Mouse (Mus musculus): Measurements from ENCODE around the gene Gzma. TPM values are rescaled to one million over a fixed set of nuclear protein-coding genes. Genes with fewer than 3 reads are reported as not detected.

Gzma gene
- not detected in 2 replicates for polyA plus RNA-seq (2014; fragmentation: Nextera tagmentation; extraction: Ambion mirVana)

DNA sequence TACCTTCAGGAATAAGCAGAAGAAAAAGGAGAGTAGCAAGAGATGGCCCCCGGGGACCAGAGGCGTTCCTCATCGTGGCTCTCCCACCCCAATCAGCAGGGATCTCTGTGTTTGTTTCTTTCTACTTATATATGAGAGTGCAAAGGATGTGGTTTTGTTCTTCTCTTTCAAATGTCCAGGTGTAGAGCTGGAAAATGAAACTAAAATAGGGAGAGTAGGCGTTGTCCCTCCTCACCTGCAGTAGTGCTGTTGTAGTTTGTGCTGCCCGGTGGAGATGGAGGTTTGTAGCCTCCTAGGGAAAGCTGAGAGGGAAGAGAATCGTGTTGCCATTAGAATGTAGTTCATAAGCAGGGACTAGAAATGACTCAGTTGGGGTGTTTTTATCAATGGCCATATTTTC is at the start of gene Gzma:
Gene Gzma (minus strand): TSS at position 103 of the 400 bp plus-strand sequence.
- H3K9me3 ChIP-seq (ENCODE audit: control insufficient read depth, low read length) = no peaks in the 10 kb centered on the region
- no peaks in the 10 kb centered on the region for H3K27me3 ChIP-seq (ENCODE audit: control insufficient read depth, insufficient read depth, low read length)
- no peak for ATAC-seq (replicated peaks; ENCODE audit: low FRiP score)
- H3K4me1 ChIP-seq (replicated peaks; ENCODE audit: control insufficient read depth, insufficient read depth, low read length) = no peaks in the 10 kb centered on the region
- H3K4me3 ChIP-seq (ENCODE audit: low read depth, low read length) = no peak within 1 kb of the TSS
- H3K36me3 ChIP-seq (ENCODE audit: control insufficient read depth, insufficient read depth, low read length) = no peaks in the 10 kb centered on the region
- DNase-seq (ENCODE audit: low spot score) = no peak
- no peak within 1 kb of the TSS for H3K4me2 ChIP-seq (ENCODE audit: low read depth, low read length, severe bottlenecking)
- H3K27ac ChIP-seq (ENCODE audit: low read depth, low read length) = no peak within 1 kb of the TSS
- no peak within 1 kb of the TSS for H3K9ac ChIP-seq (ENCODE audit: low read length)
- 91% methylated on average over 6 of the region's 6 CpGs for WGBS

DNA sequence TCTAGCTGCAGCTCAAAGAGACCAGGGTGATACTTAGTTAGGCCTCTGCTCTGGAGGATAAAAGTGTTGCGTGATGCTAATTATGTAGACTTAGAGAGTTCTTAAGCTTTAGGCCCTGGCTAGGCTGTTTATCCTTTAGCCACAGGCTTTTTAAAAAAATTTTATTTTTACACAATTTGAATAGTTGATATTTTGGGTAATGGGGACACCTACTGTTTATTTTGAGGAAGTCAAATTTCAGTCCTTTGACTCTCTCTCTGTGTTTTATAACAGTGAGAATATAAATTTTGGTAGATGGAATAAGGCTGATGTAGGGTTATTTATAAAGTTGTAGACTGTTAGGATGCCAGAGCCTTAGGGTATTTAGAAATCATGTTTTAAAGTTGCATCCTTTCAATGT is 38.8 kb upstream of the Gzma start:
- Histone ChIP-seq H3K27ac (ENCODE audit: low read depth, low read length) (no peak overlapping the region), H3K27me3 (ENCODE audit: control insufficient read depth, insufficient read depth, low read length) (no peaks in the 10 kb centered on the region), H3K4me1 (replicated peaks; ENCODE audit: control insufficient read depth, insufficient read depth, low read length) (no peaks in the 10 kb centered on the region), H3K9me3 (ENCODE audit: control insufficient read depth, low read length) (no peaks in the 10 kb centered on the region), H3K9ac (ENCODE audit: low read length) (no peak overlapping the region), H3K4me3 (ENCODE audit: low read depth, low read length) (no peak overlapping the region), H3K4me2 (ENCODE audit: low read depth, low read length, severe bottlenecking) (no peak overlapping the region), H3K36me3 (ENCODE audit: control insufficient read depth, insufficient read depth, low read length) (no peaks in the 10 kb centered on the region)
- ATAC-seq (replicated peaks; ENCODE audit: low FRiP score) = no peak
- 93% methylated on average over 1 of the region's 1 CpGs for WGBS
- no peak for DNase-seq (ENCODE audit: low spot score)

DNA sequence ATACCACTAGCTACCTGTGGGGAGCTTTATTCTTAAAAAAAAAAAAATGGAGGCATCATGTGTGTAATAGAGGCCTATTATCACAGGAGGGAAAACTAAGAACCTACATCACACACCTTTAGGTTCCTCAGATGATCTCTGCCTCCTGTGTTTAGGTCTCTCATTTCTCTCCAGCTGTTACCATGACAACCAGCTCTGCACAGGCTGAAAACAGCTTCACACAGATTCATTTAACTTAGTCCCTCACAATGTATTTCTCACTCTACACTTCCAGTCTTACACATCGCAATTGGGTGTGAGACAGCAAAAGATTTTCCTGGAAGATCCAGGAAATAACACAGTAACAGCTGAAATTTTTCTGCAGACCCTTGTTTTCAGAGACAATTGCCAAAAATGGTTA is 29.2 kb upstream of the Gzma start:
- WGBS = 90% methylated on average over 1 of the region's 1 CpGs
- Histone ChIP-seq H3K9me3 (ENCODE audit: control insufficient read depth, low read length) (no peaks in the 10 kb centered on the region), H3K36me3 (ENCODE audit: control insufficient read depth, insufficient read depth, low read length) (no peaks in the 10 kb centered on the region), H3K4me2 (ENCODE audit: low read depth, low read length, severe bottlenecking) (no peak overlapping the region), H3K27ac (ENCODE audit: low read depth, low read length) (no peak overlapping the region), H3K27me3 (ENCODE audit: control insufficient read depth, insufficient read depth, low read length) (no peaks in the 10 kb centered on the region), H3K4me3 (ENCODE audit: low read depth, low read length) (no peak overlapping the region), H3K4me1 (replicated peaks; ENCODE audit: control insufficient read depth, insufficient read depth, low read length) (no peaks in the 10 kb centered on the region), H3K9ac (ENCODE audit: low read length) (no peak overlapping the region)
- ATAC-seq (replicated peaks; ENCODE audit: low FRiP score) (no peak), DNase-seq (ENCODE audit: low spot score) (no peak)

DNA sequence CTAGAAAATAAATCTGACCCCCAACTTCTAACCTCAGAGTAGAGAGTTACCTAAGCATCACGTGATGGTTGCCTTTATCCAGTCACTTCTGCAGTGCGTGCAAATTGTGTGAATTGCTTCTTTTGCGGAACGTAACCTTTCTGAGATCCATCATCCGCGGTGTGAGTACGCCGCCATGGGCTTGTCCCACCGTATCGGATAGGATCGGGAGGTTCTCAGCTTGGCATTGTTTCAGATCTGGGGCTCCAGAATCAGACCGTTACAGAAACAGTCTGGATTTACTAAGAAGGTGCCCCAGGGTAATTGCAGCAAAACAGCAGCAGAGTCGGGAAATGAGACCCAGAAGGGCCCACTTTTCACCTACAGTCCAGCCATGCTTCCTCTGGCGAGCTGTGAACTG is 20.5 kb upstream of the Gzma start:
- Histone ChIP-seq H3K4me2 (ENCODE audit: low read depth, low read length, severe bottlenecking) (no peak overlapping the region), H3K27me3 (ENCODE audit: control insufficient read depth, insufficient read depth, low read length) (no peaks in the 10 kb centered on the region)
- DNase-seq (ENCODE audit: low spot score) = no peak

DNA sequence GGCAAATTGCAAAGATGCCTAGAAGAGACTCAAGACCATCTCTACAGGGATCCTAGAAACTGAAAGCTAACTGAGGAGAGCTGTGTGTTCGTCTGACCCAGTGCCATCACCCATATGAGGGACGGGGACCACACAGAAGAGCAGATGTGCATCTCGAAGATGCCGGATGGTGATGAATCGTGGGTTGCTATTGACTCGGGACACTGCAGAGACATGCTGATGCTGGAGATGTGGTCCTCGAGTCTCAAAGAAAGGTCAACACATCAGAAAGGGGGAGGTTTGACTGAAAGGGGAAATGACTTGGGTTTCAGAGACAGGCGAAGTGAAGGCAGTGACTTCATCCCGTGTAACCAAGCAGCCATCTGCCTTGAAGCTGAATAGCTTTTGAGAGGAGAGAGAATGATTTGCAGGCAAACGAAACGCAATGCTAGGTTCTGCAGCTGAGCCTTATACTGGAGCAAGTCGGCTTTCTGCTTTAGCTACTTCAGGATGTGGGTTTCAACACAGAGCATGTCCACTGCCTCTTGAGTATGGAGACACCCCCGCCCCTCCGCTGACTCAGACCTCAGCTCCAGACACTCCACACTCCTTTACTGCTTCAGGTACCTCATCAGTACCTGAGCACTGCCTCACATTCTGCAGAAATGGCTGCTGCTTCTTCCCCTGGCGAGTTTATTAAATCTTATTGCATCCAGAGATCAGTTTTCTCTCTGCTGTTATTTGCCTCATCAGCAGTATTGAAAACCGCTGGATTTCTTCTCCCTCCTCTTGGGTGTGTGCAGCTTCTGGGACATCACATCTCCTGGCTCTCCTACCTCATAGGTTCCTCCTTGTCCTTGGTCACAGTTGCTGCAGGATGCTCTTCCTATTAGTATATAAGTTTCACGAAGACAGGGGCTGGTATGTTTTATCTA is 19.8 kb upstream of the Gzma start:
- no peaks in the 10 kb centered on the region for H3K36me3 ChIP-seq (ENCODE audit: control insufficient read depth, insufficient read depth, low read length)
- 91% methylated on average over 17 of the region's 17 CpGs for WGBS
- ATAC-seq (replicated peaks; ENCODE audit: low FRiP score) = no peak

More for the DNA sequence above, 20.5 kb upstream of the Gzma start:
- Histone ChIP-seq H3K4me3 (ENCODE audit: low read depth, low read length) (no peak overlapping the region), H3K9ac (ENCODE audit: low read length) (no peak overlapping the region), H3K9me3 (ENCODE audit: control insufficient read depth, low read length) (no peaks in the 10 kb centered on the region), H3K27ac (ENCODE audit: low read depth, low read length) (no peak overlapping the region), H3K4me1 (replicated peaks; ENCODE audit: control insufficient read depth, insufficient read depth, low read length) (no peaks in the 10 kb centered on the region), H3K36me3 (ENCODE audit: control insufficient read depth, insufficient read depth, low read length) (no peaks in the 10 kb centered on the region)
- ATAC-seq (replicated peaks; ENCODE audit: low FRiP score) = no peak
- WGBS = 88% methylated on average over 14 of the region's 14 CpGs

DNA sequence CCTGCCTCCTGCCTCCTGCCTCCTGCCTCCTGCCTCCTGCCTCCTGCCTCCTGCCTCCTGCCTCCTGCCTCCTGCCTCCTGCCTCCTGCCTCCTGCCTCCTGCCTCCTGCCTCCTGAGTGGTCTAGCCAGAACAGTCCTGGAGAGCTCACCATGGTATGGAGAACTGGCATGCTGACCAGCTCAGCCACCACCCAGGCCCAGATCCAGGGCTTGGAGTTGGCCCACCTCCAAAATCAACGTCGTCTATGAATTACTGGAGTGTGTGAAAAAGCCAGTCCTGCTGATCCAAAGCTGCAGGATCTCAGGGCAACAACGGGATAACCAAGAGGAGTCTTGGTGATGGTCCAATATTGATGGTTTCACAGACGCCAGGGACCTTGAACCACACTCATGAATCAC is 18.2 kb upstream of the Gzma start:
- Histone ChIP-seq H3K4me2 (ENCODE audit: low read depth, low read length, severe bottlenecking) (no peak overlapping the region), H3K9ac (ENCODE audit: low read length) (no peak overlapping the region), H3K9me3 (ENCODE audit: control insufficient read depth, low read length) (no peaks in the 10 kb centered on the region), H3K36me3 (ENCODE audit: control insufficient read depth, insufficient read depth, low read length) (no peaks in the 10 kb centered on the region), H3K27ac (ENCODE audit: low read depth, low read length) (no peak overlapping the region), H3K27me3 (ENCODE audit: control insufficient read depth, insufficient read depth, low read length) (no peaks in the 10 kb centered on the region), H3K4me3 (ENCODE audit: low read depth, low read length) (no peak overlapping the region), H3K4me1 (replicated peaks; ENCODE audit: control insufficient read depth, insufficient read depth, low read length) (no peaks in the 10 kb centered on the region)
- no peak for DNase-seq (ENCODE audit: low spot score)
- no peak for ATAC-seq (replicated peaks; ENCODE audit: low FRiP score)
- 88% methylated on average over 4 of the region's 4 CpGs for WGBS

More for the DNA sequence above, 19.8 kb upstream of the Gzma start:
- Histone ChIP-seq H3K27ac (ENCODE audit: low read depth, low read length) (no peak overlapping the region), H3K4me3 (ENCODE audit: low read depth, low read length) (no peak overlapping the region), H3K4me1 (replicated peaks; ENCODE audit: control insufficient read depth, insufficient read depth, low read length) (no peaks in the 10 kb centered on the region), H3K9ac (ENCODE audit: low read length) (no peak overlapping the region), H3K4me2 (ENCODE audit: low read depth, low read length, severe bottlenecking) (no peak overlapping the region), H3K27me3 (ENCODE audit: control insufficient read depth, insufficient read depth, low read length) (no peaks in the 10 kb centered on the region), H3K9me3 (ENCODE audit: control insufficient read depth, low read length) (no peaks in the 10 kb centered on the region)
- DNase-seq (ENCODE audit: low spot score) = no peak

DNA sequence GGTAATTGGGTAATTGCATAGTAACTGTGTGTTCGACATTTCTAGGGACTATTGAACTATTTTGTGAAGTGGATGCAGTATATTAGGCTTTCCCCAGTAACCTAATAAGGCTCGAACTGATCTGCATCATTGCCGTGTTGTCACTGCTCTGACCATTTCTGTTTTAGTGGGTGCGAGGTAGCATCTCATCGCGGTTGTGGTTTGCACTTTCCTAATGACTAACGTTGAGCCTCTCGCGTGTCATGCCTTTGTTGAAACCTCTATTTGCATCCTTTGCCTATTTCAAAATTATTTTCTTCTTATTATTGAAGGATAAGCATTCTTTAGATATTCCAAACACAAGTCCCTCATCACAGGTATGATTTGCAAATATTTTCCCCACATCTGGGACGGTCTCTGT is 4.0 kb upstream of the Gzma start:
- ATAC-seq (replicated peaks; ENCODE audit: low FRiP score) (no peak), DNase-seq (ENCODE audit: low spot score) (no peak)
- no peaks in the 10 kb centered on the region for H3K36me3 ChIP-seq (ENCODE audit: control insufficient read depth, insufficient read depth, low read length)
- no peaks in the 10 kb centered on the region for H3K9me3 ChIP-seq (ENCODE audit: control insufficient read depth, low read length)
- H3K4me2 ChIP-seq (ENCODE audit: low read depth, low read length, severe bottlenecking) = no peak overlapping the region
- H3K4me3 ChIP-seq (ENCODE audit: low read depth, low read length) = no peak overlapping the region
- no peak overlapping the region for H3K9ac ChIP-seq (ENCODE audit: low read length)
- WGBS = 93% methylated on average over 10 of the region's 10 CpGs
- H3K27ac ChIP-seq (ENCODE audit: low read depth, low read length) = no peak overlapping the region
- no peaks in the 10 kb centered on the region for H3K4me1 ChIP-seq (replicated peaks; ENCODE audit: control insufficient read depth, insufficient read depth, low read length)
- H3K27me3 ChIP-seq (ENCODE audit: control insufficient read depth, insufficient read depth, low read length) = no peaks in the 10 kb centered on the region

DNA sequence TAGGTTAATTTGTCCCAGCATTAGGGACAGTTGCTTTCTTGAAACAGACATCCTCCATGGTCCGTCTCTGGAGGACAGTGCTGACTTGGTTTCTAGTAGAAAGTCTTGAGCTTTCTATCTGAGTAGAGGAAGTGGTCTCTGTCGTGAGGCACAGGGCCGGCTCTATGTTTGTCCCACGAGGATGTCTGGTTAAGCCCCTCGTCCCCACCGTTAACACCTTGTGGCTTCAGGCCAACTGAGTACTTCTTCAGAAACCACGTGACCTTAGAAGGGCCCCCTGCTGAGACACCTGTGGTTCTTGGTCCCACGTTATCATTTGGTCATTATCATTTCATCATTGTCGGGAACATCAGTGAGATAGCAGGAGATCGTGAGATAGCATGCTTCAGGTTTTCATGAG is 1.0 kb upstream of the Gzma start:
- Histone ChIP-seq H3K9ac (ENCODE audit: low read length) (no peak overlapping the region), H3K36me3 (ENCODE audit: control insufficient read depth, insufficient read depth, low read length) (no peaks in the 10 kb centered on the region), H3K4me2 (ENCODE audit: low read depth, low read length, severe bottlenecking) (no peak overlapping the region), H3K4me1 (replicated peaks; ENCODE audit: control insufficient read depth, insufficient read depth, low read length) (no peaks in the 10 kb centered on the region), H3K27ac (ENCODE audit: low read depth, low read length) (no peak overlapping the region), H3K9me3 (ENCODE audit: control insufficient read depth, low read length) (no peaks in the 10 kb centered on the region), H3K4me3 (ENCODE audit: low read depth, low read length) (no peak overlapping the region), H3K27me3 (ENCODE audit: control insufficient read depth, insufficient read depth, low read length) (no peaks in the 10 kb centered on the region)
- WGBS = 85% methylated on average over 10 of the region's 10 CpGs
- no peak for ATAC-seq (replicated peaks; ENCODE audit: low FRiP score)
- DNase-seq (ENCODE audit: low spot score) = no peak

DNA sequence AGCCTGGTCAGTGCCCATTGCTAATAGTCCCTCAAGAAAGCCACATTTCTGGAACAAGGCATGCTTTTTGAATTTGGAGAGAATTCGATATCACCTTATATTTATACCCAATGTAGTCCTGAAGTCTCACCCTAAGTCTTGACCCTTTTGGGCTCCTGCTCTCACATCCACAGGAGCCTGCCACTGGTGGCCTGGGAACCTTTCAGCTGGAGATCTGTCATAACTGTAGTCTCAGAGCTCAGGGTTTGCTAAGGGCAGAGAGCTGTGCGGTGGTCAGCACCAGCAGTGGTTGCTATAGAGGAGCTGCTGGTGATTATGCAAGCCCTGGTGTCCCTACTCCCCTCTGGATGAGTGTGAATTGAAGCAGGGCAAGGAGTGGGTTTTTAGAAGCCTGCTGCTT is 2.4 kb downstream of the Gzma start:
- H3K27ac ChIP-seq (ENCODE audit: low read depth, low read length) = no peak overlapping the region
- WGBS = 86% methylated on average over 2 of the region's 2 CpGs
- no peaks in the 10 kb centered on the region for H3K27me3 ChIP-seq (ENCODE audit: control insufficient read depth, insufficient read depth, low read length)
- H3K36me3 ChIP-seq (ENCODE audit: control insufficient read depth, insufficient read depth, low read length) = no peaks in the 10 kb centered on the region
- no peak overlapping the region for H3K4me3 ChIP-seq (ENCODE audit: low read depth, low read length)
- H3K9me3 ChIP-seq (ENCODE audit: control insufficient read depth, low read length) = no peaks in the 10 kb centered on the region
- DNase-seq (ENCODE audit: low spot score) (no peak), ATAC-seq (replicated peaks; ENCODE audit: low FRiP score) (no peak)
- H3K4me1 ChIP-seq (replicated peaks; ENCODE audit: control insufficient read depth, insufficient read depth, low read length) = no peaks in the 10 kb centered on the region
- no peak overlapping the region for H3K9ac ChIP-seq (ENCODE audit: low read length)
- H3K4me2 ChIP-seq (ENCODE audit: low read depth, low read length, severe bottlenecking) = no peak overlapping the region
